ENCODE assay signal across 24 mouse cellular contexts in the genomic region with DNA sequence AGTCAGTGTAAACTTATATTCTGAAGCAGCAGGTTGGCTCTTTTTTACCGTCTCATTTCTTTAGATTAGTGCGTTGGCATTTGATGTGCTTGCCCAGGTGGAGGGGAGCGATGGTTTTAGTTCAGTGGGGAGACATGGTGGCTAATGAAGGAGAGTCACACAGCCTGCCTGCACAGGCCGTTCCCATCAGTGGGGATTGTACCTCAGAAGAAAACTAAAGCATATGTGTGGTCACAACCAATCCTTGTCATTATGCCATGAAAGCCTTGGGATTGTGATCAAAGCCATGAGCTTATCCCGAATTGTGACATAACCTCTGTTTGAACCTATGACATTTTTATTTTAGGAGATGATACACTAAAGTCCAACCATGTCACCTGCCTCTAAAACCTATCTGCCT.
"Had no signal": no experiment of that assay in that cellular context is flagged by ENCODE, and none has a peak within 500 bp of the region (broad histone marks: within the 10 kb centered on the region; RNA-seq: fewer than 3 reads in every experiment).

No protein-coding gene starts in this region.

- ATAC-seq: hindbrain, postnatal 0 days; intestine, embryonic 16.5 days; liver, embryonic 12.5 days had no signal

- H3K4me3 ChIP-seq: heart, adult 2 months; heart, embryonic 13.5 days; heart, embryonic 15.5 days; hindbrain, embryonic 13.5 days; hindbrain, embryonic 15.5 days; layer of hippocampus, adult 2 months; left cerebral cortex, adult 2 months; limb, embryonic 13.5 days; limb, embryonic 15.5 days; liver, embryonic 12.5 days had no signal

- H3K27ac ChIP-seq: heart, adult 2 months; heart, embryonic 13.5 days; heart, embryonic 15.5 days; hindbrain, embryonic 13.5 days; hindbrain, embryonic 15.5 days; hindbrain, postnatal 0 days; layer of hippocampus, adult 2 months; left cerebral cortex, adult 2 months; limb, embryonic 13.5 days; limb, embryonic 15.5 days; liver, embryonic 12.5 days had no signal

- DNase-seq: gastrocnemius, postnatal 14 days; gastrocnemius, postnatal 36 days; heart, adult 11 months; heart, adult 2 months; heart, postnatal 14 days; heart, postnatal 36 days; kidney, adult 18-20 months; kidney, adult 8-10 months; kidney, postnatal 10 days; kidney, postnatal 25 days; kidney, postnatal 4 days; left cerebral cortex, postnatal 4 days had no signal

- H3K9me3 ChIP-seq: heart, embryonic 13.5 days; heart, embryonic 15.5 days; hindbrain, embryonic 13.5 days; hindbrain, embryonic 15.5 days; limb, embryonic 13.5 days; limb, embryonic 15.5 days; liver, embryonic 12.5 days had no signal

- H3K9ac ChIP-seq: heart, embryonic 13.5 days; heart, embryonic 15.5 days; hindbrain, embryonic 13.5 days; hindbrain, embryonic 15.5 days; limb, embryonic 13.5 days; limb, embryonic 15.5 days; liver, embryonic 12.5 days had no signal

- H3K4me1 ChIP-seq: heart, embryonic 13.5 days; heart, embryonic 15.5 days; hindbrain, embryonic 13.5 days; hindbrain, embryonic 15.5 days; limb, embryonic 13.5 days; limb, embryonic 15.5 days; liver, embryonic 12.5 days had no signal

- H3K36me3 ChIP-seq: heart, embryonic 13.5 days; heart, embryonic 15.5 days; hindbrain, embryonic 13.5 days; hindbrain, embryonic 15.5 days; limb, embryonic 13.5 days; limb, embryonic 15.5 days; liver, embryonic 12.5 days had no signal

- H3K4me2 ChIP-seq: heart, embryonic 11.5 days; heart, embryonic 13.5 days; heart, embryonic 15.5 days; hindbrain, embryonic 13.5 days; hindbrain, embryonic 15.5 days; limb, embryonic 13.5 days; limb, embryonic 15.5 days; liver, embryonic 12.5 days had no signal

- H3K27me3 ChIP-seq: heart, embryonic 13.5 days; heart, embryonic 15.5 days; hindbrain, embryonic 13.5 days; hindbrain, embryonic 15.5 days; limb, embryonic 13.5 days; limb, embryonic 15.5 days; liver, embryonic 12.5 days had no signal
